Mouse (Mus musculus): ENCODE measurements around the gene Casp1. TPM values are rescaled to one million over a fixed set of nuclear protein-coding genes. Genes with fewer than 3 reads are reported as not detected.
A peak's percentile ranks its signal among the peaks of the same experiment; 100 is the strongest.

Casp1 gene
- polyA plus RNA-seq, 1 experiment from 2014 or later: 0.62 TPM

- no peak for ATAC-seq (replicated peaks; ENCODE audit: low FRiP score, low read depth)
- Histone ChIP-seq H3K9ac (ENCODE audit: low read depth, low read length) (no peak overlapping the region), H3K36me3 (ENCODE audit: insufficient read depth, low read length) (no peaks in the 10 kb centered on the region), H3K4me3 (replicated peaks; ENCODE audit: low read depth, low read length) (no peak overlapping the region), H3K4me2 (ENCODE audit: low read length) (no peak overlapping the region), H3K9me3 (replicated peaks; ENCODE audit: low read length) (no peaks in the 10 kb centered on the region), H3K27ac (no peak overlapping the region), H3K27me3 (ENCODE audit: insufficient read depth, low read length) (no peaks in the 10 kb centered on the region), H3K4me1 (replicated peaks; ENCODE audit: insufficient read depth, low read length) (no peaks in the 10 kb centered on the region)
- TF ChIP-seq CTCF (IDR thresholded peaks at IDR 0.05; ENCODE audit: low read depth): no peak
- DNase-seq (ENCODE audit: low spot score): no peak
These were observed 34.1 kb downstream of the Casp1 start for GRCm38 (mm10) chr9:5332441-5332840.

- no peaks in the 10 kb centered on the region for H3K4me1 ChIP-seq (replicated peaks; ENCODE audit: insufficient read depth, low read length)
- no peak overlapping the region for H3K4me2 ChIP-seq (ENCODE audit: low read length)
- WGBS: 100% methylated on average over 1 of the region's 1 CpGs
- no peak overlapping the region for H3K27ac ChIP-seq
- no peaks in the 10 kb centered on the region for H3K36me3 ChIP-seq (ENCODE audit: insufficient read depth, low read length)
- H3K4me3 ChIP-seq (replicated peaks; ENCODE audit: low read depth, low read length): no peak overlapping the region
- H3K27me3 ChIP-seq (ENCODE audit: insufficient read depth, low read length): no peaks in the 10 kb centered on the region
- H3K9me3 ChIP-seq (replicated peaks; ENCODE audit: low read length): no peaks in the 10 kb centered on the region
- ATAC-seq (replicated peaks; ENCODE audit: low FRiP score, low read depth): no peak
- no peak overlapping the region for H3K9ac ChIP-seq (ENCODE audit: low read depth, low read length)
- no peak for DNase-seq (ENCODE audit: low spot score)
- TF ChIP-seq CTCF (IDR thresholded peaks at IDR 0.05; ENCODE audit: low read depth): no peak
These were observed 35.1 kb downstream of the Casp1 start for GRCm38 (mm10) chr9:5333422-5333821.

- no peaks in the 10 kb centered on the region for H3K36me3 ChIP-seq (ENCODE audit: insufficient read depth, low read length)
- no peak overlapping the region for H3K27ac ChIP-seq
- ATAC-seq (replicated peaks; ENCODE audit: low FRiP score, low read depth) (no peak), DNase-seq (ENCODE audit: low spot score) (no peak)
- no peak for TF ChIP-seq CTCF (IDR thresholded peaks at IDR 0.05; ENCODE audit: low read depth)
- H3K9ac ChIP-seq (ENCODE audit: low read depth, low read length): no peak overlapping the region
- no peaks in the 10 kb centered on the region for H3K4me1 ChIP-seq (replicated peaks; ENCODE audit: insufficient read depth, low read length)
- H3K27me3 ChIP-seq (ENCODE audit: insufficient read depth, low read length): no peaks in the 10 kb centered on the region
- H3K9me3 ChIP-seq (replicated peaks; ENCODE audit: low read length): no peaks in the 10 kb centered on the region
- no peak overlapping the region for H3K4me3 ChIP-seq (replicated peaks; ENCODE audit: low read depth, low read length)
- 74% methylated on average over 1 of the region's 1 CpGs for WGBS
- no peak overlapping the region for H3K4me2 ChIP-seq (ENCODE audit: low read length)
These were observed 44.8 kb downstream of the Casp1 start for GRCm38 (mm10) chr9:5343092-5343491.

GRCm38 (mm10) chr9:5344090-5344489, 45.8 kb downstream of the Casp1 start:
- WGBS: 81% methylated on average over 4 of the region's 4 CpGs
- no peaks in the 10 kb centered on the region for H3K27me3 ChIP-seq (ENCODE audit: insufficient read depth, low read length)
- TF ChIP-seq CTCF (IDR thresholded peaks at IDR 0.05; ENCODE audit: low read depth): no peak
- H3K4me1 ChIP-seq (replicated peaks; ENCODE audit: insufficient read depth, low read length): no peaks in the 10 kb centered on the region
- H3K36me3 ChIP-seq (ENCODE audit: insufficient read depth, low read length): no peaks in the 10 kb centered on the region
- H3K9ac ChIP-seq (ENCODE audit: low read depth, low read length): no peak overlapping the region
- H3K4me3 ChIP-seq (replicated peaks; ENCODE audit: low read depth, low read length): no peak overlapping the region
- no peaks in the 10 kb centered on the region for H3K9me3 ChIP-seq (replicated peaks; ENCODE audit: low read length)
- no peak for ATAC-seq (replicated peaks; ENCODE audit: low FRiP score, low read depth)
- DNase-seq (ENCODE audit: low spot score): no peak
- no peak overlapping the region for H3K4me2 ChIP-seq (ENCODE audit: low read length)
- H3K27ac ChIP-seq: no peak overlapping the region

GRCm38 (mm10) chr9:5345291-5345898, 47.1 kb downstream of the Casp1 start, which contains the start of gene Casp12:
Gene Casp12 (plus strand): TSS chr9:5345430.
- Histone ChIP-seq H3K9me3 (replicated peaks; ENCODE audit: low read length) (no peaks in the 10 kb centered on the region), H3K4me1 (replicated peaks; ENCODE audit: insufficient read depth, low read length) (no peaks in the 10 kb centered on the region), H3K36me3 (ENCODE audit: insufficient read depth, low read length) (no peaks in the 10 kb centered on the region), H3K4me3 (replicated peaks; ENCODE audit: low read depth, low read length) (0 out of 2 replicates have a peak within 1 kb of the TSS, but pooled peaks have one; percentile 9), H3K27ac (peak within 1 kb of the TSS; percentile 75), H3K27me3 (ENCODE audit: insufficient read depth, low read length) (no peaks in the 10 kb centered on the region), H3K9ac (ENCODE audit: low read depth, low read length) (no peak within 1 kb of the TSS), H3K4me2 (ENCODE audit: low read length) (peak within 1 kb of the TSS; percentile 18; the same call in 1 of the 2 replicates)
- peak; percentile 68 for DNase-seq (ENCODE audit: low spot score)
- TF ChIP-seq CTCF (IDR thresholded peaks at IDR 0.05; ENCODE audit: low read depth): no peak
- WGBS: 46% methylated on average over 4 of the region's 4 CpGs
- no peak for ATAC-seq (replicated peaks; ENCODE audit: low FRiP score, low read depth)

- no peak overlapping the region for H3K27ac ChIP-seq
- H3K9ac ChIP-seq (ENCODE audit: low read depth, low read length): no peak overlapping the region
- DNase-seq (ENCODE audit: low spot score) (no peak), ATAC-seq (replicated peaks; ENCODE audit: low FRiP score, low read depth) (no peak)
- H3K36me3 ChIP-seq (ENCODE audit: insufficient read depth, low read length): no peaks in the 10 kb centered on the region
- 87% methylated on average over 4 of the region's 4 CpGs for WGBS
- TF ChIP-seq CTCF (IDR thresholded peaks at IDR 0.05; ENCODE audit: low read depth): no peak
- H3K4me3 ChIP-seq (replicated peaks; ENCODE audit: low read depth, low read length): no peak overlapping the region
- no peak overlapping the region for H3K4me2 ChIP-seq (ENCODE audit: low read length)
- H3K4me1 ChIP-seq (replicated peaks; ENCODE audit: insufficient read depth, low read length): no peaks in the 10 kb centered on the region
- H3K27me3 ChIP-seq (ENCODE audit: insufficient read depth, low read length): no peaks in the 10 kb centered on the region
- H3K9me3 ChIP-seq (replicated peaks; ENCODE audit: low read length): no peaks in the 10 kb centered on the region
These were observed 49.1 kb downstream of the Casp1 start for GRCm38 (mm10) chr9:5347381-5347780.

GRCm38 (mm10) chr9:5353673-5354072, 55.4 kb downstream of the Casp1 start:
- Histone ChIP-seq H3K27me3 (ENCODE audit: insufficient read depth, low read length) (no peaks in the 10 kb centered on the region), H3K9me3 (replicated peaks; ENCODE audit: low read length) (no peaks in the 10 kb centered on the region), H3K4me3 (replicated peaks; ENCODE audit: low read depth, low read length) (no peak overlapping the region), H3K4me2 (ENCODE audit: low read length) (no peak overlapping the region), H3K36me3 (ENCODE audit: insufficient read depth, low read length) (no peaks in the 10 kb centered on the region), H3K9ac (ENCODE audit: low read depth, low read length) (no peak overlapping the region), H3K4me1 (replicated peaks; ENCODE audit: insufficient read depth, low read length) (no peaks in the 10 kb centered on the region), H3K27ac (no peak overlapping the region)
- WGBS: 61% methylated on average over 2 of the region's 2 CpGs
- DNase-seq (ENCODE audit: low spot score): no peak
- TF ChIP-seq CTCF (IDR thresholded peaks at IDR 0.05; ENCODE audit: low read depth): no peak
- no peak for ATAC-seq (replicated peaks; ENCODE audit: low FRiP score, low read depth)
